Mouse (Mus musculus) limb, embryonic 12.5 days (tissue): ENCODE measurements around the gene Ugt1a6a. TPM values are rescaled to one million over a fixed set of nuclear protein-coding genes. Genes with fewer than 3 reads are reported as not detected.

ENCODE experiments used
- ATAC-seq: fragments of 200-750 bp; cut with Nextera tagmentation; 2 replicates; pipeline ENCODE4 v1.8.0; 2017; ENCODE audit warnings: low read depth, moderate TSS enrichment; ENCODE audit not compliant: insufficient number of reproducible peaks, insufficient read depth, low FRiP score, low TSS enrichment
- H3K27ac ChIP-seq: fragments of 300-500 bp; sonication (generic); 2 replicates; pipeline ENCODE4 v1.5.1; 2016; ENCODE audit warnings: mild to moderate bottlenecking, moderate library complexity
- H3K27me3 ChIP-seq: fragments of 300-500 bp; sonication (generic); 2 replicates; pipeline ENCODE4 v1.6.1; 2016; ENCODE audit warnings: mild to moderate bottlenecking, moderate library complexity
- H3K36me3 ChIP-seq: fragments of 300-500 bp; sonication (generic); 2 replicates; pipeline ENCODE4 v1.6.1; 2016; ENCODE audit warnings: mild to moderate bottlenecking, moderate library complexity
- H3K4me1 ChIP-seq: fragments of 300-500 bp; sonication (generic); replicated peaks from 2 replicates; pipeline ENCODE4 v1.6.1; 2016
- H3K4me2 ChIP-seq: fragments of 300-500 bp; sonication (generic); 2 replicates; pipeline ENCODE4 v1.6.1; 2016; ENCODE audit warnings: mild to moderate bottlenecking, moderate library complexity
- H3K4me3 ChIP-seq: fragments of 300-500 bp; sonication (generic); replicated peaks from 2 replicates; pipeline ENCODE4 v1.5.1; 2016; ENCODE audit warnings: mild to moderate bottlenecking
- H3K9ac ChIP-seq: fragments of 300-500 bp; sonication (generic); replicated peaks from 2 replicates; pipeline ENCODE4 v1.6.1; 2016; ENCODE audit warnings: mild to moderate bottlenecking, moderate library complexity
- H3K9me3 ChIP-seq: fragments of 300-500 bp; sonication (generic); 2 replicates; pipeline ENCODE4 v1.6.1; 2016; ENCODE audit warnings: mild to moderate bottlenecking, moderate library complexity
- WGBS: fragments of 180-500 bp; shearing (Covaris S2); methylation state at CpG from one replicate; pipeline ENCODE4 v1.1.7; 2016; 5-methylcytosine and 5-hydroxymethylcytosine counted together
- polyA plus RNA-seq: library from polyadenylated mRNA; unstranded; fragments of >200 nt; fragmentation: Nextera tagmentation; extraction: Ambion mirVana; gene quantifications from 2 replicates; pipeline ENCODE4 v1.2.1, GENCODE M21; 2016

The Ugt1a6a gene
- polyA plus RNA-seq, 1 experiment from 2014 or later, result 0.51 TPM

- Histone ChIP-seq H3K36me3 (peaks cover 21% of the 10 kb centered on the region), H3K27me3 (no peaks in the 10 kb centered on the region), H3K9ac (no peak overlapping the region), H3K4me3 (no peak overlapping the region), H3K4me2 (no peak overlapping the region), H3K4me1 (0 out of 2 replicates have a peak, but pooled peaks cover 2% of the 10 kb centered on the region), H3K27ac (no peak overlapping the region), H3K9me3 (peaks cover 85% of the 10 kb centered on the region)
- WGBS, result 80% methylated on average over 13 of the region's 13 CpGs
- ATAC-seq, result no peak
Measured at GRCm38 (mm10) chr1:88255989-88256754, 121.6 kb downstream of the Ugt1a6a start.

- WGBS, result 77% methylated on average over 10 of the region's 10 CpGs
- Histone ChIP-seq H3K27me3 (no peaks in the 10 kb centered on the region), H3K27ac (no peak overlapping the region), H3K36me3 (peaks cover 30% of the 10 kb centered on the region), H3K4me3 (no peak overlapping the region), H3K4me1 (0 out of 2 replicates have a peak, but pooled peaks cover 2% of the 10 kb centered on the region), H3K4me2 (no peak overlapping the region), H3K9me3 (peaks cover 84% of the 10 kb centered on the region), H3K9ac (no peak overlapping the region)
- no peak for ATAC-seq
Measured at GRCm38 (mm10) chr1:88256886-88257663, 122.5 kb downstream of the Ugt1a6a start.

- 81% methylated on average over 6 of the region's 6 CpGs for WGBS
- H3K9me3 ChIP-seq, result peaks cover 78% of the 10 kb centered on the region
Measured at GRCm38 (mm10) chr1:88257681-88258080, 123.1 kb downstream of the Ugt1a6a start.

GRCm38 (mm10) chr1:88258361-88258760 is 123.8 kb downstream of the Ugt1a6a start:
- no peaks in the 10 kb centered on the region for H3K27me3 ChIP-seq
- ATAC-seq, result no peak
- H3K4me1 ChIP-seq, result 0 out of 2 replicates have a peak, but pooled peaks cover 2% of the 10 kb centered on the region
- no peak overlapping the region for H3K27ac ChIP-seq
- H3K9ac ChIP-seq, result no peak overlapping the region
- peaks cover 43% of the 10 kb centered on the region for H3K36me3 ChIP-seq
- no peak overlapping the region for H3K4me2 ChIP-seq
- no peak overlapping the region for H3K4me3 ChIP-seq
- H3K9me3 ChIP-seq, result peaks cover 71% of the 10 kb centered on the region
- WGBS, result 70% methylated on average over 6 of the region's 6 CpGs

More at GRCm38 (mm10) chr1:88257681-88258080, 123.1 kb downstream of the Ugt1a6a start:
- H3K36me3 ChIP-seq, result peaks cover 36% of the 10 kb centered on the region
- H3K4me1 ChIP-seq, result 0 out of 2 replicates have a peak, but pooled peaks cover 2% of the 10 kb centered on the region
- no peak overlapping the region for H3K4me3 ChIP-seq
- ATAC-seq, result no peak
- no peak overlapping the region for H3K27ac ChIP-seq
- H3K9ac ChIP-seq, result no peak overlapping the region
- H3K27me3 ChIP-seq, result no peaks in the 10 kb centered on the region
- no peak overlapping the region for H3K4me2 ChIP-seq

- Histone ChIP-seq H3K27ac (no peak overlapping the region), H3K4me2 (no peak overlapping the region), H3K36me3 (peaks cover 50% of the 10 kb centered on the region), H3K9ac (no peak overlapping the region), H3K9me3 (peaks cover 68% of the 10 kb centered on the region), H3K4me1 (0 out of 2 replicates have a peak, but pooled peaks cover 2% of the 10 kb centered on the region), H3K27me3 (no peaks in the 10 kb centered on the region), H3K4me3 (no peak overlapping the region)
- WGBS, result 75% methylated on average over 8 of the region's 8 CpGs
- no peak for ATAC-seq
Measured at GRCm38 (mm10) chr1:88258881-88259642, 124.5 kb downstream of the Ugt1a6a start.

- 80% methylated on average over 4 of the region's 4 CpGs for WGBS
- peaks cover 56% of the 10 kb centered on the region for H3K36me3 ChIP-seq
- ATAC-seq, result 0 out of 2 replicates have a peak, but pooled peaks have one; percentile 3
Measured at GRCm38 (mm10) chr1:88259643-88260024, 125.0 kb downstream of the Ugt1a6a start.

GRCm38 (mm10) chr1:88260114-88260513 is 125.5 kb downstream of the Ugt1a6a start:
- Histone ChIP-seq H3K27ac (no peak overlapping the region), H3K4me3 (no peak overlapping the region), H3K9ac (no peak overlapping the region), H3K4me2 (no peak overlapping the region), H3K9me3 (peaks cover 61% of the 10 kb centered on the region), H3K36me3 (peaks cover 60% of the 10 kb centered on the region), H3K27me3 (no peaks in the 10 kb centered on the region), H3K4me1 (0 out of 2 replicates have a peak, but pooled peaks cover 2% of the 10 kb centered on the region)
- ATAC-seq, result peak; percentile 6; the same call in 1 of the 2 replicates
- WGBS, result 85% methylated on average over 6 of the region's 6 CpGs

More at GRCm38 (mm10) chr1:88259643-88260024, 125.0 kb downstream of the Ugt1a6a start:
- Histone ChIP-seq H3K9ac (no peak overlapping the region), H3K27ac (no peak overlapping the region), H3K4me2 (no peak overlapping the region), H3K9me3 (peaks cover 63% of the 10 kb centered on the region), H3K27me3 (no peaks in the 10 kb centered on the region), H3K4me1 (0 out of 2 replicates have a peak, but pooled peaks cover 2% of the 10 kb centered on the region), H3K4me3 (no peak overlapping the region)

- no peak for ATAC-seq
- Histone ChIP-seq H3K27me3 (no peaks in the 10 kb centered on the region), H3K4me1 (0 out of 2 replicates have a peak, but pooled peaks cover 2% of the 10 kb centered on the region), H3K4me2 (no peak overlapping the region), H3K36me3 (peaks cover 67% of the 10 kb centered on the region), H3K9me3 (peaks cover 54% of the 10 kb centered on the region), H3K9ac (no peak overlapping the region), H3K4me3 (no peak overlapping the region), H3K27ac (no peak overlapping the region)
- 86% methylated on average over 10 of the region's 10 CpGs for WGBS
Measured at GRCm38 (mm10) chr1:88260604-88261377, 126.2 kb downstream of the Ugt1a6a start.

GRCm38 (mm10) chr1:88261706-88262105 is 127.1 kb downstream of the Ugt1a6a start:
- no peak overlapping the region for H3K9ac ChIP-seq
- no peak overlapping the region for H3K4me3 ChIP-seq
- no peak for ATAC-seq
- 0 out of 2 replicates have a peak, but pooled peaks cover 2% of the 10 kb centered on the region for H3K4me1 ChIP-seq
- H3K27ac ChIP-seq, result no peak overlapping the region
- peaks cover 76% of the 10 kb centered on the region for H3K36me3 ChIP-seq
- H3K27me3 ChIP-seq, result no peaks in the 10 kb centered on the region
- 86% methylated on average over 7 of the region's 7 CpGs for WGBS
- H3K9me3 ChIP-seq, result peaks cover 45% of the 10 kb centered on the region
- H3K4me2 ChIP-seq, result no peak overlapping the region

- Histone ChIP-seq H3K4me3 (no peak overlapping the region), H3K27ac (no peak overlapping the region), H3K4me2 (no peak overlapping the region), H3K9ac (no peak overlapping the region), H3K36me3 (peaks cover 82% of the 10 kb centered on the region), H3K4me1 (0 out of 2 replicates have a peak, but pooled peaks cover 2% of the 10 kb centered on the region), H3K27me3 (no peaks in the 10 kb centered on the region), H3K9me3 (peaks cover 39% of the 10 kb centered on the region)
- ATAC-seq, result no peak
- WGBS, result 87% methylated on average over 4 of the region's 4 CpGs
Measured at GRCm38 (mm10) chr1:88262255-88262654, 127.6 kb downstream of the Ugt1a6a start.
